Mouse (Mus musculus) adrenal gland, adult 2 months (tissue): Measurements from ENCODE around the gene Hist1h4i. TPM values are rescaled to one million over a fixed set of nuclear protein-coding genes. Genes with fewer than 3 reads are reported as not detected.
"Not testable (repeated sequence)": the region's sequence is repeated elsewhere in the genome, so short reads cannot be mapped to it uniquely, and the experiment has no call there.

Experiments
- DNase-seq: peaks from one replicate; pipeline ENCODE4 v3.0.0; 2021
- long read RNA-seq: library from polyadenylated mRNA; stranded (forward); transcript quantifications from one replicate; pipeline ENCODE4 v2.0.0, GENCODE M21; 2021
- polyA plus RNA-seq: library from polyadenylated mRNA; depleted of rRNA; stranded (reverse); fragments of >200 nt; gene quantifications from 2 replicates; pipeline ENCODE4 v1.2.3, GENCODE M21; 2012; rRNA removed
- total RNA-seq, 2 experiments: library from RNA; stranded (reverse); gene quantifications; 2 replicates each; pipeline ENCODE4 v1.2.3; 2021

The Hist1h4i gene
- total RNA-seq (10 to 100 TPM; 48.5 to 52.2 TPM), polyA plus RNA-seq (11.4 and 12.7 TPM in 2 replicates)
- long read RNA-seq, partial matches to known transcripts, result 0 of 4 reads
- long read RNA-seq, other reads (novel, unspliced or antisense), result 0 of 4 reads

- peak; percentile 95 for DNase-seq
Measured at GRCm38 (mm10) chr13:22041142-22041536, at the start of gene Hist1h4i. Gene Hist1h4i (minus strand): TSS chr13:22041362.

GRCm38 (mm10) chr13:22084140-22084539 is 43.0 kb upstream of the Hist1h4i start, which contains the start of gene Vmn1r188:
Gene Vmn1r188 (plus strand): TSS chr13:22084440.
- not testable (repeated sequence) for DNase-seq

GRCm38 (mm10) chr13:22063468-22063867 is 22.3 kb upstream of the Hist1h4i start:
- no peak for DNase-seq

GRCm38 (mm10) chr13:22061422-22061821 is 20.3 kb upstream of the Hist1h4i start:
- DNase-seq, result no peak

GRCm38 (mm10) chr13:22053754-22054153 is 12.6 kb upstream of the Hist1h4i start:
- no peak for DNase-seq

- no peak for DNase-seq
Measured at GRCm38 (mm10) chr13:22051523-22051859, 10.3 kb upstream of the Hist1h4i start.

- DNase-seq, result peak; percentile 96
Measured at GRCm38 (mm10) chr13:22050591-22051522, 9.7 kb upstream of the Hist1h4i start.

GRCm38 (mm10) chr13:22049737-22050440 is 8.7 kb upstream of the Hist1h4i start:
- DNase-seq, result peak; percentile 24

GRCm38 (mm10) chr13:22049041-22049440 is 7.9 kb upstream of the Hist1h4i start:
- no peak for DNase-seq

- DNase-seq, result no peak
Measured at GRCm38 (mm10) chr13:22045311-22045710, 4.1 kb upstream of the Hist1h4i start.

- DNase-seq, result no peak
Measured at GRCm38 (mm10) chr13:22044432-22045155, 3.4 kb upstream of the Hist1h4i start.

- no peak for DNase-seq
Measured at GRCm38 (mm10) chr13:22043503-22044431, 2.6 kb upstream of the Hist1h4i start.

GRCm38 (mm10) chr13:22042568-22043502 is 1.7 kb upstream of the Hist1h4i start, which contains the start of the genes Hist1h2ag and Hist1h2bj:
Gene Hist1h2ag (minus strand): TSS chr13:22042944.
Gene Hist1h2bj (plus strand): TSS chr13:22043214.
- DNase-seq, result peak; percentile 93

GRCm38 (mm10) chr13:22041651-22042567 is 747 bp upstream of the Hist1h4i start:
- DNase-seq, result no peak

GRCm38 (mm10) chr13:22040464-22041141 is 559 bp downstream of the Hist1h4i start:
- DNase-seq, result no peak

- no peak for DNase-seq
Measured at GRCm38 (mm10) chr13:22039951-22040463, 1.2 kb downstream of the Hist1h4i start.

GRCm38 (mm10) chr13:22039364-22039763 is 1.8 kb downstream of the Hist1h4i start:
- no peak for DNase-seq

GRCm38 (mm10) chr13:22037415-22037814 is 3.7 kb downstream of the Hist1h4i start:
- DNase-seq, result no peak
